Mouse (Mus musculus) hindbrain, embryonic 15.5 days (tissue): ENCODE results near the gene Nupr1. TPM values are rescaled to one million over a fixed set of nuclear protein-coding genes. Genes with fewer than 3 reads are reported as not detected.
A peak's percentile ranks its signal among the peaks of the same experiment; 100 is the strongest.

ENCODE experiments used
- ATAC-seq: fragments of 200-750 bp; cut with Nextera tagmentation; 2 replicates; pipeline ENCODE4 v1.8.0; 2017; ENCODE audit warnings: low read depth, moderate number of reproducible peaks, moderate TSS enrichment; ENCODE audit not compliant: low FRiP score
- H3K27ac ChIP-seq: fragments of 300-500 bp; sonication (generic); replicated peaks from 2 replicates; pipeline ENCODE4 v1.5.1; 2015; ENCODE audit warnings: mild to moderate bottlenecking, inconsistent platforms
- H3K27me3 ChIP-seq: fragments of 300-500 bp; sonication (generic); 2 replicates; pipeline ENCODE4 v1.6.1; 2015; ENCODE audit warnings: control low read depth, inconsistent platforms
- H3K36me3 ChIP-seq: fragments of 300-500 bp; sonication (generic); 2 replicates; pipeline ENCODE4 v1.6.1; 2015; ENCODE audit warnings: control low read depth, inconsistent platforms
- H3K4me1 ChIP-seq: fragments of 300-500 bp; sonication (generic); replicated peaks from 2 replicates; pipeline ENCODE4 v1.6.1; 2015; ENCODE audit warnings: control low read depth, inconsistent platforms
- H3K4me2 ChIP-seq: fragments of 300-500 bp; sonication (generic); 2 replicates; pipeline ENCODE4 v1.6.1; 2015; ENCODE audit warnings: moderate library complexity, mild to moderate bottlenecking, inconsistent platforms
- H3K4me3 ChIP-seq: fragments of 300-500 bp; sonication (generic); 2 replicates; pipeline ENCODE4 v1.5.1; 2015; ENCODE audit warnings: mild to moderate bottlenecking, inconsistent platforms
- H3K9ac ChIP-seq: fragments of 300-500 bp; sonication (generic); 2 replicates; pipeline ENCODE4 v1.6.1; 2015; ENCODE audit warnings: inconsistent platforms
- H3K9me3 ChIP-seq: fragments of 300-500 bp; sonication (generic); 2 replicates; pipeline ENCODE4 v1.6.1; 2016; ENCODE audit warnings: control low read depth, inconsistent platforms
- WGBS: fragments of 180-500 bp; shearing (Covaris S2); methylation state at CpG from one replicate; pipeline ENCODE4 v1.1.7; 2015; 5-methylcytosine and 5-hydroxymethylcytosine counted together
- microRNA-seq: library from miRNA; unstranded; fragments of <30 nt; microRNA quantifications from one replicate; pipeline ENCODE4, GENCODE M21; 2016
- polyA plus RNA-seq: library from polyadenylated mRNA; unstranded; fragments of >200 nt; fragmentation: Nextera tagmentation; extraction: Ambion mirVana; gene quantifications from 2 replicates; pipeline ENCODE4 v1.2.1, GENCODE M21; 2015

Nupr1 gene
- polyA plus RNA-seq, 1 experiment from 2014 or later = 11.7 TPM

- no peaks in the 10 kb centered on the region for H3K9me3 ChIP-seq
- no peak within 1 kb of the TSS for H3K9ac ChIP-seq
- WGBS = 76% methylated on average over 6 of the region's 6 CpGs
- H3K27ac ChIP-seq = no peak within 1 kb of the TSS
- peaks cover 22% of the 10 kb centered on the region for H3K4me1 ChIP-seq
- H3K27me3 ChIP-seq = peaks cover 3% of the 10 kb centered on the region
- H3K4me2 ChIP-seq = no peak within 1 kb of the TSS
- no peak within 1 kb of the TSS for H3K4me3 ChIP-seq
- ATAC-seq = no peak
- no peaks in the 10 kb centered on the region for H3K36me3 ChIP-seq
Measured at GRCm38 (mm10) chr7:126585717-126586116, 44.9 kb downstream of the Nupr1 start, which contains the start of gene Cln3. Gene Cln3, minus strand, starts transcription at chr7:126585817.

GRCm38 (mm10) chr7:126584506-126584977, 46.1 kb downstream of the Nupr1 start, which contains the start of gene Apobr:
Gene Apobr, plus strand, starts transcription at chr7:126584942.
- H3K4me2 ChIP-seq = peak within 1 kb of the TSS; percentile 79
- no peak within 1 kb of the TSS; the same call in 1 of the 2 replicates for H3K27ac ChIP-seq
- 87% methylated on average over 8 of the region's 8 CpGs for WGBS

GRCm38 (mm10) chr7:126583761-126584160, 46.9 kb downstream of the Nupr1 start:
- no peak for ATAC-seq
- peak overlapping the region; percentile 66 for H3K4me3 ChIP-seq
- peaks cover 22% of the 10 kb centered on the region for H3K4me1 ChIP-seq
- H3K9me3 ChIP-seq = no peaks in the 10 kb centered on the region
- H3K27ac ChIP-seq = peak overlapping the region; percentile 92
- 0 out of 2 replicates have a peak overlapping the region, but pooled peaks have one; percentile 55 for H3K9ac ChIP-seq
- peaks cover 3% of the 10 kb centered on the region for H3K27me3 ChIP-seq
- H3K36me3 ChIP-seq = no peaks in the 10 kb centered on the region
- peak overlapping the region; percentile 79 for H3K4me2 ChIP-seq
- WGBS = 61% methylated on average over 6 of the region's 6 CpGs

More at GRCm38 (mm10) chr7:126584506-126584977, 46.1 kb downstream of the Nupr1 start, which contains the start of gene Apobr:
- Histone ChIP-seq H3K27me3 (peaks cover 3% of the 10 kb centered on the region), H3K36me3 (no peaks in the 10 kb centered on the region), H3K9ac (no peak within 1 kb of the TSS), H3K9me3 (no peaks in the 10 kb centered on the region), H3K4me3 (peak within 1 kb of the TSS; percentile 66; the same call in 1 of the 2 replicates), H3K4me1 (peaks cover 22% of the 10 kb centered on the region)
- ATAC-seq = no peak

GRCm38 (mm10) chr7:126583251-126583709, 47.4 kb downstream of the Nupr1 start:
- Histone ChIP-seq H3K27ac (peak overlapping the region; percentile 92), H3K9me3 (no peaks in the 10 kb centered on the region), H3K4me2 (peak overlapping the region; percentile 79), H3K4me3 (peak overlapping the region; percentile 66), H3K4me1 (peaks cover 22% of the 10 kb centered on the region), H3K36me3 (no peaks in the 10 kb centered on the region), H3K9ac (peak overlapping the region; percentile 55), H3K27me3 (peaks cover 3% of the 10 kb centered on the region)
- ATAC-seq = peak; percentile 91
- under 1% methylated on average over 22 of the region's 22 CpGs for WGBS

- peak; percentile 52; the same call in 1 of the 2 replicates for ATAC-seq
- 1% methylated on average over 20 of the region's 20 CpGs for WGBS
- peaks cover 18% of the 10 kb centered on the region for H3K4me1 ChIP-seq
- peaks cover 4% of the 10 kb centered on the region for H3K36me3 ChIP-seq
- H3K9me3 ChIP-seq = no peaks in the 10 kb centered on the region
- H3K4me3 ChIP-seq = peak overlapping the region; percentile 66
- peak overlapping the region; percentile 92 for H3K27ac ChIP-seq
- H3K9ac ChIP-seq = peak overlapping the region; percentile 55
- peaks cover 3% of the 10 kb centered on the region for H3K27me3 ChIP-seq
- peak overlapping the region; percentile 79 for H3K4me2 ChIP-seq
Measured at GRCm38 (mm10) chr7:126582759-126583158, 47.9 kb downstream of the Nupr1 start.

- Histone ChIP-seq H3K4me1 (peaks cover 16% of the 10 kb centered on the region), H3K4me3 (no peak overlapping the region), H3K36me3 (peaks cover 11% of the 10 kb centered on the region), H3K27ac (no peak overlapping the region), H3K9me3 (no peaks in the 10 kb centered on the region), H3K4me2 (0 out of 2 replicates have a peak overlapping the region, but pooled peaks have one; percentile 9), H3K9ac (no peak overlapping the region), H3K27me3 (peaks cover 3% of the 10 kb centered on the region)
- 84% methylated on average over 6 of the region's 6 CpGs for WGBS
- no peak for ATAC-seq
Measured at GRCm38 (mm10) chr7:126581661-126582060, 49.0 kb downstream of the Nupr1 start.

- Histone ChIP-seq H3K36me3 (peaks cover 17% of the 10 kb centered on the region), H3K27me3 (no peaks in the 10 kb centered on the region), H3K27ac (no peak overlapping the region), H3K9me3 (no peaks in the 10 kb centered on the region), H3K4me1 (peaks cover 16% of the 10 kb centered on the region), H3K9ac (no peak overlapping the region), H3K4me3 (no peak overlapping the region), H3K4me2 (no peak overlapping the region)
- ATAC-seq = no peak
- 60% methylated on average over 8 of the region's 8 CpGs for WGBS
Measured at GRCm38 (mm10) chr7:126579172-126579571, 51.5 kb downstream of the Nupr1 start.

GRCm38 (mm10) chr7:126576946-126577345, 53.7 kb downstream of the Nupr1 start:
- no peak overlapping the region for H3K9ac ChIP-seq
- H3K27me3 ChIP-seq = no peaks in the 10 kb centered on the region
- H3K36me3 ChIP-seq = peaks cover 17% of the 10 kb centered on the region
- H3K4me3 ChIP-seq = no peak overlapping the region
- H3K27ac ChIP-seq = no peak overlapping the region
- no peaks in the 10 kb centered on the region for H3K9me3 ChIP-seq
- no peak for ATAC-seq
- 45% methylated on average over 8 of the region's 8 CpGs for WGBS
- peaks cover 8% of the 10 kb centered on the region for H3K4me1 ChIP-seq
- H3K4me2 ChIP-seq = no peak overlapping the region

Small RNA genes lying within 50 kb of the gene (microRNA-seq; reads per million reads assigned to microRNA genes)
- gene Mir7059 = 1.1 reads per million

Other genes with a start within 250 kb of the Nupr1 start
- gene Nfatc2ip, start 234.1 kb downstream of the Nupr1 start, polyA plus RNA-seq = 2.7 and 3.5 TPM in 2 replicates
- gene Cd19, start 216.0 kb downstream of the Nupr1 start, polyA plus RNA-seq = 0.06 and 0.08 TPM in 2 replicates
- gene Rabep2, start 202.1 kb downstream of the Nupr1 start, polyA plus RNA-seq = 22.8 and 24.2 TPM in 2 replicates
- gene Atp2a1, start 167.8 kb downstream of the Nupr1 start, polyA plus RNA-seq = 0.55 and 0.71 TPM in 2 replicates
- gene Sh2b1, start 155.4 kb downstream of the Nupr1 start, polyA plus RNA-seq = 70.9 and 77.1 TPM in 2 replicates
- gene Tufm, start 143.5 kb downstream of the Nupr1 start, polyA plus RNA-seq = 126 and 130 TPM in 2 replicates
- gene Atxn2l, start 127.4 kb downstream of the Nupr1 start, polyA plus RNA-seq = 68.6 and 75.7 TPM in 2 replicates
- 176 and 179 TPM in 2 replicates for gene Eif3c, start 64.5 kb downstream of the Nupr1 start, polyA plus RNA-seq
- 0.46 and 0.52 TPM in 2 replicates for gene Apobr, start 45.9 kb downstream of the Nupr1 start, polyA plus RNA-seq
- 33.4 and 37.2 TPM in 2 replicates for gene Cln3, start 45.0 kb downstream of the Nupr1 start, polyA plus RNA-seq
- not detected in 2 replicates for gene Il27, start 35.9 kb downstream of the Nupr1 start, polyA plus RNA-seq
- gene Sgf29, start 18.4 kb upstream of the Nupr1 start, polyA plus RNA-seq = 58.7 and 61.0 TPM in 2 replicates
- gene Sult1a1, start 45.6 kb upstream of the Nupr1 start, polyA plus RNA-seq = 7.3 and 10.5 TPM in 2 replicates
- gene Bola2, start 64.5 kb upstream of the Nupr1 start, polyA plus RNA-seq = 139 and 143 TPM in 2 replicates
- 16.2 and 16.7 TPM in 2 replicates for gene Slx1b, start 64.9 kb upstream of the Nupr1 start, polyA plus RNA-seq
- 104 and 108 TPM in 2 replicates for gene Coro1a, start 76.9 kb upstream of the Nupr1 start, polyA plus RNA-seq
- 107 and 115 TPM in 2 replicates for gene Mapk3, start 128.7 kb upstream of the Nupr1 start, polyA plus RNA-seq
- gene Gdpd3, start 135.5 kb upstream of the Nupr1 start, polyA plus RNA-seq = 1.5 TPM in 2 replicates
- gene Ypel3, start 146.1 kb upstream of the Nupr1 start, polyA plus RNA-seq = 191 and 203 TPM in 2 replicates
- gene Tbx6, start 150.6 kb upstream of the Nupr1 start, polyA plus RNA-seq = 0.62 and 0.75 TPM in 2 replicates
- gene Ppp4c, start 161.6 kb upstream of the Nupr1 start, polyA plus RNA-seq = 174 and 176 TPM in 2 replicates
- gene Fam57b, start 166.8 kb upstream of the Nupr1 start, polyA plus RNA-seq = 49.9 and 60.8 TPM in 2 replicates
- 0.43 TPM in 1 of 2 replicates, not detected in the other for gene 4930451I11Rik, start 200.8 kb upstream of the Nupr1 start, polyA plus RNA-seq
- 28.2 and 28.8 TPM in 2 replicates for gene Doc2a, start 216.6 kb upstream of the Nupr1 start, polyA plus RNA-seq
- 22.6 and 24.0 TPM in 2 replicates for gene Hirip3, start 231.1 kb upstream of the Nupr1 start, polyA plus RNA-seq
- gene Ino80e, start 231.5 kb upstream of the Nupr1 start, polyA plus RNA-seq = 91.5 and 94.6 TPM in 2 replicates